Mouse (Mus musculus) small intestine, adult 2 months (tissue): ENCODE results near the gene Tigd2.

Source experiments
- CTCF ChIP-seq: fragments of 200-500 bp; IDR thresholded peaks from 2 replicates; pipeline ENCODE4 v1.5.1; 2012; ENCODE audit warnings: low read depth, mild to moderate bottlenecking, control low read depth, inconsistent platforms, low read length, moderate library complexity, mixed read lengths; ENCODE audit not compliant: insufficient replicate concordance, insufficient read length; ENCODE audit errors: extremely low read depth
- POLR2A ChIP-seq: fragments of 200-500 bp; IDR thresholded peaks from 2 replicates; pipeline ENCODE4 v1.6.1; 2012; ENCODE audit warnings: low read depth, mild to moderate bottlenecking, control low read depth, inconsistent platforms, low read length, moderate library complexity

GRCm38 (mm10) chr6:59161801-59162478 is 46.7 kb upstream of the Tigd2 start:
- TF ChIP-seq POLR2A (no peak), CTCF (no peak)
